Mouse (Mus musculus): ENCODE data around the gene Gmeb1.

DNA sequence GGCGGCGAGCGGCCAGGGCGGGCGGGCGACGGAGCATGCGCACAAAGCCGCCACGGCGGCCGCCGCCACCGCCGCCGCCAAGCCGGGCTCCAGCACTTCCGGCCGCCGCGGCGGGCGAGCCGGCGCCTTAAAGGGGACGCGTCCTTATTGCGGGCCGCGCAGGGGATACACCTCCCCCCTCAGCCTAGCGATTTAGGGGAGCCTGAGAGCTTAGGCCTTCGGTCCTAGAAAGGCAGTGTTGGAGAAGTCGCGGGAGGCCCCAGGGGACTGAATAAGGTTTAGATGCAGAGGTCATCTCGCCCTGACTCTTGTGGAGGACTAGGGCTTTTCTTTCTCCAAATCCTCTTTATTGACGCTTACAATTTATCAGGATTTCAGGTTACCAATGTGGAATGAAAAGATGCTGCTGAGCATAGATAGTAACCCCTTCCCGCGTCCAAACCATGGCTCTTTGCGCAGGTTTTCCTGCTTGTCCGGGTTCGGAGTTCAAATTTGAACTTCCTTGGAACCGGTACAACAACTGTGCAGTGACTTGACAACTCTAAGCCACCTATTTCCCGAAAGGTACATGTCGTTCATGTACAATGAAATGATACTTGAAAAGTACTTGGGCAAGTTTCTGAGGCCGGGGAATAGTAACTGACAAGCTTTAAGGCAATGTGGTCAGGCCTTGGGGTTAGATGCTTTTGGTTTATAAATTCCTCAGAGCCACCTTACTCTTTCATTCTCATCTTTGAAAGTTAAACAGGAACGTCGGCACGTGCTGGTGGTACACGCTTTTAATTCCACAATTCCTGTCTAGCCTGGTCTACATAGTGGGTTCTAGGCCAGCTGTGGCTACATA, at the start of gene Gmeb1:
- TF ChIP-seq CTCF (IDR thresholded peaks at IDR 0.05; ENCODE audit: extremely low read depth, insufficient read length, insufficient replicate concordance, low read depth, low read length) (no peak), POLR2A (IDR thresholded peaks at IDR 0.05; ENCODE audit: low read depth, low read length) (no peak; the same call in 1 of the 2 replicates)
